Mouse (Mus musculus) CH12.LX (cell line): ENCODE data around the gene Fgf23.
A peak's percentile ranks its signal among the peaks of the same experiment; 100 is the strongest.

Source experiments
- CTCF ChIP-seq, 2 experiments: IDR thresholded peaks in 1 of 2; conservative IDR thresholded peaks in 1 of 2; 2 replicates each; pipeline ENCODE4 v1.5.1; 2011 to 2012; ENCODE audit warnings: low read depth in 2 of 2, low read length in 2 of 2, improper control_type of control experiment in 1 of 2, inconsistent platforms in 1 of 2, mild to moderate bottlenecking in 1 of 2, moderate library complexity in 1 of 2
- ELF1 ChIP-seq: IDR thresholded peaks from 2 replicates; pipeline ENCODE4 v1.6.1; 2014; ENCODE audit warnings: low read depth, mild to moderate bottlenecking, inconsistent platforms, low read length, improper control_type of control experiment
- EP300 ChIP-seq: IDR thresholded peaks from 2 replicates; pipeline ENCODE4 v1.6.1; 2011; ENCODE audit warnings: low read length, improper control_type of control experiment
- ETS1 ChIP-seq: conservative IDR thresholded peaks from 2 replicates; pipeline ENCODE4 v1.6.1; 2012; ENCODE audit warnings: low read depth, mild to moderate bottlenecking, inconsistent platforms, low read length, improper control_type of control experiment, moderate library complexity
- NRF1 ChIP-seq: IDR thresholded peaks from 2 replicates; pipeline ENCODE4 v1.6.1; 2014; ENCODE audit warnings: low read depth, mild to moderate bottlenecking, inconsistent platforms, low read length, improper control_type of control experiment, moderate library complexity
- PAX5 ChIP-seq: IDR thresholded peaks from 2 replicates; pipeline ENCODE4 v1.6.1; 2012; ENCODE audit warnings: low read length, inconsistent platforms, mixed read lengths
- POLR2A ChIP-seq: IDR thresholded peaks from 2 replicates; pipeline ENCODE4 v1.6.1; 2011; ENCODE audit warnings: low read depth, mild to moderate bottlenecking, improper control_type of control experiment, low read length
- RAD21 ChIP-seq: IDR thresholded peaks from 2 replicates; pipeline ENCODE4 v1.6.1; 2011; ENCODE audit warnings: low read depth, mild to moderate bottlenecking, low read length, improper control_type of control experiment, moderate library complexity
- SMC3 ChIP-seq: IDR thresholded peaks from 2 replicates; pipeline ENCODE4 v1.6.1; 2011; ENCODE audit warnings: low read depth, low read length, improper control_type of control experiment
- TBP ChIP-seq: conservative IDR thresholded peaks from 2 replicates; pipeline ENCODE4 v1.6.1; 2011; ENCODE audit warnings: low read depth, low read length, improper control_type of control experiment
- TCF12 ChIP-seq: IDR thresholded peaks from 2 replicates; pipeline ENCODE4 v1.6.1; 2014; ENCODE audit warnings: low read depth, mild to moderate bottlenecking, inconsistent platforms, low read length, improper control_type of control experiment
- ZMIZ1 ChIP-seq: IDR thresholded peaks from 2 replicates; pipeline ENCODE4 v1.6.1; 2012; ENCODE audit warnings: low read depth, mild to moderate bottlenecking, inconsistent platforms, low read length, improper control_type of control experiment

- TF ChIP-seq NRF1 (no peak), TCF12 (no peak), ELF1 (no peak), CTCF (conservative IDR thresholded peaks at IDR 0.05 in 1 of 2, IDR thresholded peaks at IDR 0.05 in 1 of 2; ENCODE audit: low read depth in 2 of 2, low read length in 2 of 2) (peak in 1 of 2 experiments; percentile 59; a peak in 2 of 4 replicates), EP300 (no peak), RAD21 (peak; percentile 12), TBP (no peak), ETS1 (no peak), SMC3 (peak; percentile 44), POLR2A (no peak), ZMIZ1 (no peak), PAX5 (no peak)
Measured at GRCm38 (mm10) chr6:127094565-127094964, 21.9 kb downstream of the Fgf23 start.
